Mouse (Mus musculus) ES-Bruce4 (cell line): ENCODE measurements around the gene Lcn8.

Source experiments
- CTCF ChIP-seq: IDR thresholded peaks from one replicate; pipeline ENCODE4 v1.8.1; 2011; ENCODE audit warnings: low read depth, low read length
- POLR2A ChIP-seq: IDR thresholded peaks from one replicate; pipeline ENCODE4 v1.8.1; 2011; ENCODE audit warnings: low read length; ENCODE audit not compliant: insufficient read depth

DNA sequence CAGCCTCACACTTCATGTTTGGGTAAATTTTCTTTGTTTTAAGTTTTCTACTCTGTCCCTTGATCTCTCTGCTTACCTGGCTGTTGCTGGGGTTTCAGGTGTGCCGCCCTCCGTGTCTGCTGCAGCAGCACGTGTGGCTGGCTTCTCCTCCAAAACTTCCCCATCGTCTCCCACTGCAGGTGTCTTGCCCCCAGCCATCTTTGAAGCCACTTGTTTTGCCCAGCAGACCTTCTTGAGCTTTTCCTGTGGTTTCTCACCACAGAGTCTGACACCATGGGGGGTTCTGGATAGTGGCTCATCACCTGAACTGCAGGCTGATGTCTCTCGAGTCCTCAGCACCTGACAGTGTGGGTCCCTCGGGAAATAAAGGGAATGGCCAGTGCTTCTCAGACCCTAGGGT lies 26.6 kb downstream of the Lcn8 start:
- TF ChIP-seq CTCF (no peak), POLR2A (no peak)
